Mouse (Mus musculus) forebrain, embryonic 12.5 days (tissue): Measurements from ENCODE around the gene Zfp619. TPM values are rescaled to one million over a fixed set of nuclear protein-coding genes. Genes with fewer than 3 reads are reported as not detected.
"Not testable (repeated sequence)": the region's sequence is repeated elsewhere in the genome, so short reads cannot be mapped to it uniquely, and the experiment has no call there.

ENCODE experiments used
- ATAC-seq: fragments of 200-750 bp; cut with Nextera tagmentation; 2 replicates; pipeline ENCODE4 v1.8.0; 2017; ENCODE audit warnings: moderate TSS enrichment; ENCODE audit not compliant: low FRiP score
- H3K27ac ChIP-seq: fragments of 300-500 bp; sonication (generic); 2 replicates; pipeline ENCODE4 v1.5.1; 2016; ENCODE audit warnings: mild to moderate bottlenecking
- H3K27me3 ChIP-seq: fragments of 300-500 bp; sonication (generic); 2 replicates; pipeline ENCODE4 v1.6.1; 2016; ENCODE audit warnings: mild to moderate bottlenecking
- H3K36me3 ChIP-seq: fragments of 300-500 bp; sonication (generic); replicated peaks from 2 replicates; pipeline ENCODE4 v1.6.1; 2016; ENCODE audit warnings: mild to moderate bottlenecking
- H3K4me1 ChIP-seq: fragments of 300-500 bp; sonication (generic); 2 replicates; pipeline ENCODE4 v1.6.1; 2016
- H3K4me2 ChIP-seq: fragments of 300-500 bp; sonication (generic); 2 replicates; pipeline ENCODE4 v1.6.1; 2016; ENCODE audit warnings: mild to moderate bottlenecking, moderate library complexity
- H3K4me3 ChIP-seq: fragments of 300-500 bp; sonication (generic); replicated peaks from 2 replicates; pipeline ENCODE4 v1.5.1; 2016; ENCODE audit warnings: mild to moderate bottlenecking
- H3K9ac ChIP-seq: fragments of 300-500 bp; sonication (generic); 2 replicates; pipeline ENCODE4 v1.6.1; 2016; ENCODE audit warnings: mild to moderate bottlenecking
- H3K9me3 ChIP-seq: fragments of 300-500 bp; sonication (generic); 2 replicates; pipeline ENCODE4 v1.6.1; 2016
- WGBS: fragments of 180-500 bp; shearing (Covaris S2); methylation state at CpG from one replicate; pipeline ENCODE4 v1.1.7; 2016; 5-methylcytosine and 5-hydroxymethylcytosine counted together
- polyA plus RNA-seq: library from polyadenylated mRNA; unstranded; fragments of >200 nt; fragmentation: Nextera tagmentation; extraction: Ambion mirVana; gene quantifications from 2 replicates; pipeline ENCODE4 v1.2.1, GENCODE M21; 2016

Gene Zfp619
- polyA plus RNA-seq, 1 experiment from 2014 or later: 4.6 TPM

DNA sequence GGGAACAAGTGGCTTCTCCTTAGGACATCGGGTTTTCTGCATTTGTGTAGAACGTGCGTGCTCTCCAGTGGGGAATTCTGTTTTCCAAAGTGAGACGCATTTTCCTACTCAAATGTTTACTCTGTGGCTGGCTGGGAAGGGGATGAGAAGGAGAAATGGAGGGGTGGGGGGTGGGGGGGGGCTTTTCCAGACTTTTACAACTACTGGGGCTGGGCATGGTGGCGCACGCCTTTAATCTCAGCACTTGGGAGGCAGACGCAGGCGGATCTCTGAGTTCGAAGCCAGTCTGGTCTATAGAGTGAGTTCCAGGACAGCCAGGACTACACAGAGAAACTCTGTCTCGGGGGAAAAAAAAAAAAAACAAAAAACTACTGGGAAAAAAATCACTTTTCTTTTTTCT, 27.6 kb downstream of the Zfp619 start:
- peak overlapping the region; percentile 80 for H3K27ac ChIP-seq
- peak overlapping the region; percentile 73 for H3K4me2 ChIP-seq
- H3K36me3 ChIP-seq: no peaks in the 10 kb centered on the region
- H3K27me3 ChIP-seq: no peaks in the 10 kb centered on the region
- peak overlapping the region; percentile 71 for H3K9ac ChIP-seq
- H3K9me3 ChIP-seq: no peaks in the 10 kb centered on the region
- no peak for ATAC-seq
- H3K4me3 ChIP-seq: peak overlapping the region; percentile 55
- 48% methylated on average over 10 of the region's 10 CpGs for WGBS
- H3K4me1 ChIP-seq: peaks cover 5% of the 10 kb centered on the region; the same call in 1 of the 2 replicates

DNA sequence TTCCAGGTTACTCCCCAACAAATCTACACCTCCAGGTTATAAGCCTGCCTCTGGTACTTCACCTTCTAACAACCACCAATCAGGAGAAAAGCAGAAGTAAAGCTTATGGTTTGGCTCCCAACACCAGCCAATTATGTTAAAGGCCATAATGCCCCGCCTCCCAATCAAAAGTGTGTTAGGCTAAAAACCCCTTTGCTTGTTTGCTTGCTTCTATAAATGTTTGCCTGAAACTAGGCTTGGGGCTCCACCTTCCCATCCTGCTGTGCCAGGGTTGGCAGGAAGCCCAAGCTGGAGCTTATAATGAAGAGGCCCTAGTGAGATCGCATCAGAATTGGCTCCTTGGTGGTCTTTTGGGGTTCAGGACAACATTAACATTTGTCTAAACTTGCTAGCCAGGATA, 31.8 kb downstream of the Zfp619 start:
- H3K9ac ChIP-seq: no peak overlapping the region
- ATAC-seq: no peak
- H3K27me3 ChIP-seq: no peaks in the 10 kb centered on the region
- H3K27ac ChIP-seq: no peak overlapping the region
- no peak overlapping the region for H3K4me3 ChIP-seq
- H3K4me2 ChIP-seq: no peak overlapping the region
- no peaks in the 10 kb centered on the region for H3K36me3 ChIP-seq
- H3K4me1 ChIP-seq: peaks cover 14% of the 10 kb centered on the region
- H3K9me3 ChIP-seq: no peaks in the 10 kb centered on the region
- 85% methylated on average over 2 of the region's 2 CpGs for WGBS

DNA sequence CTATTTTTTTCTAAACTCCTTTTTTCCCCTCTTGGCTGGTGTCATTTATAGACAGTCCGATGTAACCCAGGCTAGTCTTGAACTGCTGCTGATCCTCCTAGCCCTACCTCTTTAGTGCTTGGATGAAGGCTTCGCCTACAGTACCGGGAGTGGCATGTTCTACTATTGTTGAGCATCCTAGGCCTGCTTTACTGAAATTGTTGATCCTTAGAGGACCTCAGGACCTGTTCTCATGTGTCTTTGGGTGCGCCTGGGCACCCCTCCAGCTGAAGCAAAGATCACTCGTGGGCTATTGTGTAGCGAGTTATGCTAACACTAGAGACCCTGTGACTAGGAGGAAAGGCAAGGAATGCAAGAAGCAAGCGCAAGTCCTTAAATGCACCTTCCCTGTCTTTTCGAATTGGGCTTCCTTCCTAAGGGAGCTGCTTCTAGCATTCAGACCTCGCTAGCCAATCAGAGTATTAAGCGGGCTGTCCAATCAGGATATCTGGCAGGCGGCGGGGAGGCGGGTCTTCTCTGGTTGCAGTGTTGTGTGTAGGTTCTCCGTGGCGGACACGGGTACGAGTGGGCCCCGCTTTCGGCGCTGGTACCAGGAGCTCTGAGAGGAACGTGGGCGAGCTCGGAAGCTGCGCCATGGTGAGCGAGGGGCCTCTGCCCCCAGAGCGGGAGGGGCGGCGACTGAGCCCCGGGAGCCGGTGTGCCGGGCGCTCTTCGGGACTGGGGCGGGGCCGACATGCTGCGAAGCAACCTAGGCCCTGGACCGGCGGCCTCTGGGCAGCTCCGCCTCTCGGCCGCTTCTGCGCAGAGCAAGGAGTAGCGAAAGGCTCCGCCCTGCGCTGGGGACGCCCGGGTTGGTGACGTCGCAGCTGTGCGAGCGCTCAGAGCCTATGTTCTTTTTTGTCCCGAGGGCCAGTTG, 34.7 kb downstream of the Zfp619 start:
- Histone ChIP-seq H3K27ac (peak overlapping the region; percentile 91), H3K4me2 (peak overlapping the region; percentile 60), H3K27me3 (no peaks in the 10 kb centered on the region), H3K4me3 (peak overlapping the region; percentile 55), H3K36me3 (peaks cover 15% of the 10 kb centered on the region; the same call in 1 of the 2 replicates), H3K9ac (peak overlapping the region; percentile 68), H3K9me3 (no peaks in the 10 kb centered on the region), H3K4me1 (peaks cover 11% of the 10 kb centered on the region)
- 3% methylated on average over 45 of the region's 52 CpGs for WGBS
- ATAC-seq: peak; percentile 100

DNA sequence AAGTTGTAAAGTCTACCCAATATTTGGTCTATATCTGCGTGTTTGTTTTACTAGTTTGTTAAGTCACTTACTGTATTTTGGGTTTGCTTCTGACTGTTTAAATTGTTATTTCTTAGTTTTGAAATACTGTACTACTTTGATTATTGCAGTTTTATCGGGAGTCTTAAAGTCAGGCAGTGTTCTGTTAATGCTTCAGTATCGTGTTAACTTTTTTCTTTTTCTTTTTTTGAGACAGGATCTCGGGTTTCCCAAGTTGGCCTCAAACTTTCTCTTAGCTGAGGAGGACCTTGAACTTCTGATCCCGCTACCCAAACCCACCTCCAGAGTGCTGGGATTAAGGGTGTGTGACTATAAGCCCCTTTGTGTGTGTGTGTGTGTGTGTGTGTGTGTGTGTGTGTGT, 35.4 kb downstream of the Zfp619 start:
- no peaks in the 10 kb centered on the region for H3K9me3 ChIP-seq
- H3K4me3 ChIP-seq: peak overlapping the region; percentile 55
- no peak overlapping the region for H3K27ac ChIP-seq
- H3K4me1 ChIP-seq: peaks cover 11% of the 10 kb centered on the region
- 17% methylated on average over 5 of the region's 5 CpGs for WGBS
- peak overlapping the region; percentile 68 for H3K9ac ChIP-seq
- peak overlapping the region; percentile 60 for H3K4me2 ChIP-seq
- H3K27me3 ChIP-seq: no peaks in the 10 kb centered on the region
- H3K36me3 ChIP-seq: peaks cover 17% of the 10 kb centered on the region; the same call in 1 of the 2 replicates
- no peak for ATAC-seq

DNA sequence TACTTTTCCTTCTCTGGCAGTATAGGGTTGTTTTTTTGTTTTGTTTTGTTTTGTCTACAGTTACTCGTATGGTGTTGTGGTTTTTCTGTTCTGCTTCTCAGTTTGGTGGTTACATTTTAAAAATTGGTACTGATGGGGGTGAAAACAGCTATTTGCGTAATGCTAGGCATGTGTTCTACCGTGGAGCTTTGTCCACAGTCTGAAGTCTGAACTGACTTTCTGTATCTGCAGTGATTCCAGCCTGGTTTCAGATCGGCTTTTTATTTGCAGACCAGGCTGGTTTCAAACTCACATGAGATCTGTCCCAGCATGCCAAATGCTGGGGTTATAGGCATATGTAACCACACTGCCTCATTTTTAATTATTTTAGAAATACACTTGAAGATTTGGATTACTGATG, 36.3 kb downstream of the Zfp619 start:
- Histone ChIP-seq H3K9me3 (no peaks in the 10 kb centered on the region), H3K4me1 (peaks cover 11% of the 10 kb centered on the region), H3K27me3 (no peaks in the 10 kb centered on the region), H3K4me3 (no peak overlapping the region), H3K9ac (no peak overlapping the region), H3K36me3 (peaks cover 17% of the 10 kb centered on the region; the same call in 1 of the 2 replicates), H3K4me2 (no peak overlapping the region), H3K27ac (no peak overlapping the region)
- ATAC-seq: no peak
- 90% methylated on average over 4 of the region's 4 CpGs for WGBS

DNA sequence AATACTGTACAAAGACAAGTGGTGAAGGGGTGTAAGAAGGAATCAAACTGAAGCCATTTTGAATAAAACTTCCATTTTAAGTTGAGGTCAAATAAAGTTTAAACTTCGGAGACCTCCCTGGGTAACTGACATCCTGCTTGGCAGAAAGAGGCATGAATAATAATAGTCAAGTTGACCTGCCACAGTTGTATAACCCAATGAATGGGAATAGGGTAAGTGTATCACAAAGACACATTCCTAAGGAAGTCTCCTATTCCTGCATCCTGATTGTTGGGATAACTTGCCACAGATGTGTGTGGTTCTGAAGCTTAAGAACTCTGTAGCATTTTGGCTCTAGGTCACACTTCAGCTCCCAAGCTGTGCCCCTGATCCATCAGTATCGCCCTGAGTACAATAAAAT, 62.5 kb downstream of the Zfp619 start:
- no peak overlapping the region for H3K9ac ChIP-seq
- no peaks in the 10 kb centered on the region for H3K4me1 ChIP-seq
- no peak overlapping the region for H3K4me3 ChIP-seq
- no peaks in the 10 kb centered on the region for H3K9me3 ChIP-seq
- WGBS: 82% methylated on average over 2 of the region's 2 CpGs
- ATAC-seq: no peak
- H3K27ac ChIP-seq: no peak overlapping the region
- no peaks in the 10 kb centered on the region for H3K27me3 ChIP-seq
- no peak overlapping the region for H3K4me2 ChIP-seq
- H3K36me3 ChIP-seq: no peaks in the 10 kb centered on the region

DNA sequence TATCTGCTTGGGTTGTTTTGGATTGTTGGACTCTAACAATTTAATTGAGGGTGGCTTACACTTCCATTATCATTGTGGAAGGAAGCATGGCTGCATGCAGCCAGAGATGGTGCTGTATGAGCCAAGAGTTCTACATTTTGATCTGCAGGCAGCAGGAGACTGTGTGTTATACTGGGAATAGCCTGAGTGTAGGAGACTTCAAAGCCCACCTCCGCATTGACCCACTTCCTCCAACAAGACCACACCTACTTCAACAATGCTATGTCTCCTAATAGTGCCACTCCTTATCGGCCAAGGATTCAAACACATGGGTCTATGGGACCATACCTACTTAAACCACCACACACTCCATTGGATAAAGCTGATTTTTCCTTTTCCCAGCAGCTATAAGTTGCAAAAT, 63.0 kb downstream of the Zfp619 start:
- Histone ChIP-seq H3K36me3 (no peaks in the 10 kb centered on the region), H3K9me3 (no peaks in the 10 kb centered on the region), H3K4me3 (no peak overlapping the region), H3K9ac (no peak overlapping the region), H3K4me1 (no peaks in the 10 kb centered on the region), H3K27ac (no peak overlapping the region), H3K4me2 (no peak overlapping the region), H3K27me3 (no peaks in the 10 kb centered on the region)
- no peak for ATAC-seq
- 92% methylated on average over 2 of the region's 2 CpGs for WGBS

DNA sequence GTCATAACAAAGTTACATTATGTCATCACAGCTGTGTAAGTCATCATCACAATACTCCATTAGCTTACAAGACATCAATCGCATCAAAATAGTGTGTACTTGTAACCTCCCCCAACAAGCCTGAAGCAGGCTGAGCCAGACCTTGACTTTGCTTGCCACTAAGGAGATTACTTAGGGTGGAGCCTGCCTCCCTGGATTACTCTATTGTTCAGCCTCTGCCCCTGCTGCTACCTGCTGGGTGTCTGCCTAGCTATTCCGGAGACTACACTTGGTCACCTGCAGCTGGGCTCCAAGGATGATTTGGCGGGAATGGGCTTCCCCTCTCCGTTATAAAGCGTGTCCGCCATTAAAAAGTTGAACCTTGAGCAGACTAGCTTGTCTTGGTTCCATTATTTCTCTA, 69.3 kb downstream of the Zfp619 start:
- ATAC-seq, H3K27me3 ChIP-seq, H3K9me3 ChIP-seq, H3K4me1 ChIP-seq, H3K36me3 ChIP-seq, H3K4me2 ChIP-seq, H3K4me3 ChIP-seq, H3K27ac ChIP-seq, H3K9ac ChIP-seq: not testable (repeated sequence)
- WGBS: 44% methylated on average over 6 of the region's 6 CpGs

DNA sequence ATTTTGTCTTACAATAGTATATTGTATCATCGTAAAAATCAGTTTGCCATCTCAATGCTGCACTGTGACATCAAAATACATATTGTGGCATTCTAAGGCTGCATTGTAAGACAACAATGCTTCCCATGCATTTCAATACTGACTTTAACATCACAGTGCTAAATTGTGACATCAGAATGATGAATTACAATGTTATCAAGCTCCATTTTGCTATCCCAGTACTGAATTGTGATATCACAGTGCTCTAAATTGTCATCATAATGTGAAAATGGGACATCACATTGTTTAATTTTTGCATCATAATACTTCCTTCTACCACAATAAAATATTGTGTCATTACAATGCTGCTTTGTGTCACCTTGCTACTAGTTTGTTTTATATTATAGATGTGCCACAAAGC, 70.5 kb downstream of the Zfp619 start:
- Histone ChIP-seq H3K27me3 (no peaks in the 10 kb centered on the region), H3K4me1 (no peaks in the 10 kb centered on the region), H3K36me3 (no peaks in the 10 kb centered on the region), H3K4me2 (peak overlapping the region; percentile 58), H3K27ac (no peak overlapping the region), H3K9ac (no peak overlapping the region), H3K4me3 (peak overlapping the region; percentile 51), H3K9me3 (no peaks in the 10 kb centered on the region)
- WGBS: 85% methylated on average over 1 of the region's 1 CpGs
- no peak for ATAC-seq

DNA sequence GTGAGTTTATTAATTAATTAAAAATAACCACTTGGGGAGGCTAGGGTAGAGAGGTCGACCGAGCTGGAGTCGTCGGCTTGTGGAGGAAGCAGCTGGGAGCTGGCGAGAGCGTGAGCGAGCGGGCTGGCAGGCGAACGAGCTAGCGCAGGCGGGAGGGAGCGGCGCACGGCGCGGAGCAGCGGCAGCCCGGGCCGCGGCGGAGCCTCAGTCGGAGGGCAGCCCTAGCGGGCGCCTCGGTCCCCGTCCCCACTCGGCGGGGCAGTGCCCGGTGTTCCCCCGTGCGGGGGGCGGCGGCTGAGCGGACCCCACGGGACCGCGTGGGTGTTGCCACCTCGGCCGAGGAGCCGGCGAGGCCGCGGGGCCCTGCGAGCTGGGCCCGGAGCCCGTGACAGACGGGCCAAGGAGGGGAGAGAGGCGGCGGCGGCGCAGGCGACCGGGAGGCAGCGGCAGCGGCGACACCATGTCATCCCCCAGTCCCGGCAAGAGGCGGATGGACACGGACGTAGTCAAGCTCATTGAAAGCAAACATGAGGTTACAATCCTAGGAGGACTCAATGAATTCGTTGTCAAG, 71.0 kb downstream of the Zfp619 start:
- H3K27me3 ChIP-seq, H3K36me3 ChIP-seq, H3K9me3 ChIP-seq, H3K4me1 ChIP-seq, H3K27ac ChIP-seq: not testable (repeated sequence)
- ATAC-seq: peak; percentile 94
- H3K4me2 ChIP-seq: peak overlapping the region; percentile 58
- H3K9ac ChIP-seq: peak overlapping the region; percentile 63
- H3K4me3 ChIP-seq: peak overlapping the region; percentile 51
- WGBS: under 1% methylated on average over 34 of the region's 62 CpGs

DNA sequence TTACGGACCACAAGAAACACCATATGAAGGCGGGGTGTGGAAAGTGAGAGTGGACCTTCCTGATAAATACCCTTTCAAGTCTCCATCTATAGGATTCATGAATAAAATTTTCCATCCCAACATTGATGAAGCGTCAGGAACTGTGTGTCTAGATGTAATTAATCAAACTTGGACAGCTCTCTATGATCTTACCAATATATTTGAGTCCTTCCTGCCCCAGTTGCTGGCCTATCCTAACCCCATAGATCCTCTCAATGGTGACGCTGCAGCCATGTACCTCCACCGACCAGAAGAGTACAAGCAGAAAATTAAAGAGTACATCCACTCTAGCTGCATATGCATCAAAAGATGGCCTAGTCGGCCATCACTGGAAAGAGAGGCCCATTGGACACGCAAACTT, 71.5 kb downstream of the Zfp619 start:
- not testable (repeated sequence) for H3K9me3 ChIP-seq, H3K27me3 ChIP-seq, H3K27ac ChIP-seq, H3K4me1 ChIP-seq, H3K9ac ChIP-seq, H3K36me3 ChIP-seq
- Histone ChIP-seq H3K4me2 (peak overlapping the region; percentile 58), H3K4me3 (peak overlapping the region; percentile 51)
- 46% methylated on average over 7 of the region's 7 CpGs for WGBS
- ATAC-seq: 0 out of 2 replicates have a peak, but pooled peaks have one; percentile 12
